In the genomic region with DNA sequence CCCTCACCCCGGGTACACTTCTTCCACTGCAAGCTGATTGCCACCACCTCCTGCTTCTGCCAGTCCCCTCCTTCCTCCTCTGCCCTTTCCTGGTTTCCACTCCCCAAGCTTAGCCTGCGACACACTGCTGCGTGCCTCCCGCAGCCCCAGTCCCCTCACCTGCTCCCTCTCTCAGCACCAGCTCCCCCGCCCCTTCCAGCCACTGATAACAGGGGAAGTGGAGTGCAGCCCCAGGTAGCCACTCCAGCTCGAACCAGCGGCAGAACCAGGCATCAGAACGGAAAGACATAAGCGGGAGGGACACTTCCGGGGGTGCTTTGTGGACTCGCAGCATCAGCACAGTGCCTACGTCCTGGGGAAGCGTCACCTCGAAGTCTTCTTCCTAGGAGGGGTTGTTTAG, we compare ENCODE assay signal across 8 mouse cellular contexts. TPM values are rescaled to one million over a fixed set of nuclear protein-coding genes. Genes with fewer than 3 reads are reported as not detected.
DNase-seq lines count a peak whose midpoint lies in the region; ATAC-seq and TF ChIP-seq lines count a peak whose summit lies in the region.

No protein-coding gene starts in this region.

- no peak for TF ChIP-seq CTCF in bone marrow macrophage, adult 2 months (IDR thresholded peaks at IDR 0.05; ENCODE audit: low read depth, low read length)

- TF ChIP-seq POLR2A in bone marrow macrophage, adult 2 months (IDR thresholded peaks at IDR 0.05; ENCODE audit: borderline replicate concordance, low read depth, low read length): no peak

- H3K27ac ChIP-seq in kidney, embryonic 16.5 days (ENCODE audit: low read length): no peak overlapping the region
- H3K27ac ChIP-seq in bone marrow macrophage, adult 2 months (ENCODE audit: insufficient read depth, low read depth, low read length): no peak overlapping the region
- no peak overlapping the region for H3K27ac ChIP-seq in midbrain, embryonic 13.5 days

- H3K9me3 ChIP-seq in kidney, embryonic 16.5 days (ENCODE audit: low read length): no peaks in the 10 kb centered on the region
- no peaks in the 10 kb centered on the region for H3K9me3 ChIP-seq in midbrain, embryonic 13.5 days

- H3K4me1 ChIP-seq in kidney, embryonic 16.5 days (ENCODE audit: insufficient read depth, low read length): peaks cover 4% of the 10 kb centered on the region
- H3K4me1 ChIP-seq in bone marrow macrophage, adult 2 months (ENCODE audit: control insufficient read depth, insufficient read depth, low read length): peaks cover 4% of the 10 kb centered on the region
- H3K4me1 ChIP-seq in midbrain, embryonic 13.5 days (replicated peaks): peaks cover 10% of the 10 kb centered on the region; the same call in 1 of the 2 replicates

- peaks cover 30% of the 10 kb centered on the region for H3K27me3 ChIP-seq in kidney, embryonic 16.5 days (ENCODE audit: insufficient read depth, low read length)
- H3K27me3 ChIP-seq in midbrain, embryonic 13.5 days: peaks cover 33% of the 10 kb centered on the region

- 2% methylated on average over 14 of the region's 14 CpGs for WGBS in kidney, embryonic 16.5 days
- WGBS in midbrain, embryonic 13.5 days: 2% methylated on average over 14 of the region's 14 CpGs

- peak overlapping the region; percentile 44 for H3K4me2 ChIP-seq in kidney, embryonic 16.5 days (replicated peaks; ENCODE audit: low read depth, low read length)
- H3K4me2 ChIP-seq in midbrain, embryonic 13.5 days (replicated peaks): peak overlapping the region; percentile 49

- ATAC-seq in kidney, embryonic 16.5 days (ENCODE audit: low FRiP score, low TSS enrichment): no peak
- ATAC-seq in hematopoietic stem cell, adult 5-6 weeks (replicated peaks in 1 of 2; ENCODE audit: insufficient read depth in 1 of 2, low FRiP score in 2 of 2, low TSS enrichment in 1 of 2, low read depth in 1 of 2, poor library complexity in 2 of 2, severe bottlenecking in 2 of 2): peak; percentile 49 to 58
- ATAC-seq in midbrain, embryonic 13.5 days: no peak

- H3K4me3 ChIP-seq in kidney, embryonic 16.5 days (ENCODE audit: low read length): peak overlapping the region; percentile 23
- peak overlapping the region; percentile 36 for H3K4me3 ChIP-seq in bone marrow macrophage, adult 2 months (ENCODE audit: insufficient read depth, low read length)
- H3K4me3 ChIP-seq in midbrain, embryonic 13.5 days (replicated peaks): peak overlapping the region; percentile 12

- no peaks in the 10 kb centered on the region for H3K36me3 ChIP-seq in kidney, embryonic 16.5 days (ENCODE audit: insufficient read depth, low read length)
- H3K36me3 ChIP-seq in midbrain, embryonic 13.5 days: no peaks in the 10 kb centered on the region

- peak overlapping the region; percentile 3; the same call in 1 of the 2 replicates for H3K9ac ChIP-seq in kidney, embryonic 16.5 days (replicated peaks; ENCODE audit: low read length)
- H3K9ac ChIP-seq in midbrain, embryonic 13.5 days (replicated peaks): peak overlapping the region; percentile 29; the same call in 1 of the 2 replicates

- no peak for DNase-seq in kidney, adult 9 months
- DNase-seq in right cerebral cortex, postnatal 25 days: no peak
- DNase-seq in urinary bladder, postnatal 10 days (ENCODE audit: low spot score): no peak
- no peak for DNase-seq in left cerebral cortex, adult 8-10 months (ENCODE audit: low spot score in 2 of 2)

RNA-seq across cellular contexts. Expression of a gene that starts 0.4 kb away (rescaled TPM):
- polyA plus RNA-seq in kidney, embryonic 16.5 days (2015; fragmentation: Nextera tagmentation; extraction: Ambion mirVana): 0.46 and 0.72 TPM in 2 replicates
- polyA plus RNA-seq in bone marrow macrophage, adult 2 months (2012; ENCODE audit: insufficient read depth, insufficient read length, missing spikeins): not detected in 2 replicates
- total RNA-seq in hematopoietic stem cell, adult 5-6 weeks (2017): 0.30 TPM in 1 of 2 replicates, not detected in the other
- 0.06 and 0.07 TPM in 2 replicates for polyA plus RNA-seq in midbrain, embryonic 13.5 days (2015; fragmentation: Nextera tagmentation; extraction: Ambion mirVana)
- total RNA-seq in left cerebral cortex, adult 8-10 months (2022): 10 to 100 TPM in 2 of 4 experiments, 1 to 10 TPM in 2; 9.2 to 11.4 (median 10.2) TPM

RNA-seq across cellular contexts. Expression of a gene that starts 39.6 kb away (rescaled TPM):
- polyA plus RNA-seq in kidney, embryonic 16.5 days (2015; fragmentation: Nextera tagmentation; extraction: Ambion mirVana): 0.17 and 0.27 TPM in 2 replicates
- polyA plus RNA-seq in bone marrow macrophage, adult 2 months (2012; ENCODE audit: insufficient read depth, insufficient read length, missing spikeins): not detected in 2 replicates
- not detected in 2 replicates for total RNA-seq in hematopoietic stem cell, adult 5-6 weeks (2017)
- 0.32 and 0.42 TPM in 2 replicates for polyA plus RNA-seq in midbrain, embryonic 13.5 days (2015; fragmentation: Nextera tagmentation; extraction: Ambion mirVana)
- total RNA-seq in left cerebral cortex, adult 8-10 months (2022): 1 to 10 TPM; 1.3 to 1.8 (median 1.5) TPM

RNA-seq across cellular contexts. Expression of a gene that starts 40.4 kb away (rescaled TPM):
- polyA plus RNA-seq in kidney, embryonic 16.5 days (2015; fragmentation: Nextera tagmentation; extraction: Ambion mirVana): 0.30 and 0.41 TPM in 2 replicates
- polyA plus RNA-seq in bone marrow macrophage, adult 2 months (2012; ENCODE audit: insufficient read depth, insufficient read length, missing spikeins): not detected in 2 replicates
- total RNA-seq in hematopoietic stem cell, adult 5-6 weeks (2017): not detected in 2 replicates
- 0.13 TPM in 1 of 2 replicates, not detected in the other for polyA plus RNA-seq in midbrain, embryonic 13.5 days (2015; fragmentation: Nextera tagmentation; extraction: Ambion mirVana)
- total RNA-seq in left cerebral cortex, adult 8-10 months (2022): 1 to 10 TPM; 5.7 to 8.9 (median 7.7) TPM

Comparison
In these comparisons a context has a peak if more than half of its experiments do, and no peak if none do; other contexts are left out.
1. ATAC-seq: peak in hematopoietic stem cell, adult 5-6 weeks (2 of 2); none in kidney, embryonic 16.5 days (single experiment) and midbrain, embryonic 13.5 days (single experiment).
2. Peak in every context shown above with its lines, with median percentiles within 50 percentile points of each other: H3K4me3 ChIP-seq.